Mouse (Mus musculus): ENCODE results near the gene Gm13128. TPM values are rescaled to one million over a fixed set of nuclear protein-coding genes. Genes with fewer than 3 reads are reported as not detected.
"Not testable (repeated sequence)": the region's sequence is repeated elsewhere in the genome, so short reads cannot be mapped to it uniquely, and the experiment has no call there.

Gm13128 gene
- polyA plus RNA-seq (2015; fragmentation: Nextera tagmentation; extraction: Ambion mirVana), result not detected in 2 replicates

DNA sequence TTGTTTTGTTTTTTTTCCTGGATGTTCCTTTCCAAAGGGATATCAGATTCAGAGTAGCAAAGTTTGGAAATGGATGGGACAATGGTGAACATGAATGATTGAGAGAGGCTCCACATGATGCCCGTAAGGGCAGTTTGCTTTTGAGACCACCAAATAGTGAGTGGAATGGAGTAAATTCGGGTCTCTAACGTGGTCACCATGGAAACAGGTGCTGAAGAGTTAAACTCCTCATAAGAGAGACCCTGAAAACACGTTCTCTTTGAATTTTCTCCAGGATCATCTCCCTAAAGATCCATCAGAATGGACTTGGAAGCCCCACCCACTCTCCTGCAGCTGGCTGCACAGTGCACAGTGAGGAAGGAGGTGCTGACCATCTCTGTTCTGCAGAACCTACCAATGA lies at the start of gene Gm13128:
Gm13128 (plus strand) TSS at position 301 of the 400 bp plus-strand sequence.
- not testable (repeated sequence) for H3K9ac ChIP-seq; H3K4me3 ChIP-seq; H3K27me3 ChIP-seq; H3K9me3 ChIP-seq; H3K36me3 ChIP-seq; H3K4me2 ChIP-seq; ATAC-seq (ENCODE audit: insufficient number of reproducible peaks, low FRiP score, low TSS enrichment, low read depth); H3K4me1 ChIP-seq; H3K27ac ChIP-seq
- WGBS, result 57% methylated on average over 4 of the region's 4 CpGs

DNA sequence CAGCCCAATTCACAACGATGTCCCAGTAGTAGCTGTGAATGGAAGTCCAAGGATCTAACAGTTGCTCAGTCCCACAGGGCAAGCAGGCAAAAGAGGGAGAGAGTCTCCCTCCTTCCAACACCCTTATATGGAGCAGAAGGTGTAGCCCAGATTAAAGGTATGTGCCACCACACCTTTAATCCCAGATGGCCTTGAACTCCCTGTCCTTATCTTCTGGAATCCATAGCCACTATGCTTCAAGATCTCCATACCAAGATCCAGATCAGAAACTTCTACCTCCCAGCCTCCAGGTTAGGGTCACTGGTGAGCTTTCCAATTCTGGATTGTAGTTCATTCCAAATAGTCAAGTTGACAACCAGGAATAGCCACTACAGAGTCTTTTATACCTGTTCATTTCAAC lies 49.7 kb upstream of the Gm13128 start, which contains the start of gene Pramel5:
Pramel5 (minus strand) TSS at position 101 of the 400 bp plus-strand sequence.
- not testable (repeated sequence) for ATAC-seq (ENCODE audit: insufficient number of reproducible peaks, low FRiP score, low TSS enrichment, low read depth); H3K9me3 ChIP-seq; H3K36me3 ChIP-seq; H3K9ac ChIP-seq; H3K4me3 ChIP-seq; H3K27me3 ChIP-seq; H3K4me2 ChIP-seq; H3K4me1 ChIP-seq; H3K27ac ChIP-seq
- 64% methylated on average over 1 of the region's 1 CpGs for WGBS

DNA sequence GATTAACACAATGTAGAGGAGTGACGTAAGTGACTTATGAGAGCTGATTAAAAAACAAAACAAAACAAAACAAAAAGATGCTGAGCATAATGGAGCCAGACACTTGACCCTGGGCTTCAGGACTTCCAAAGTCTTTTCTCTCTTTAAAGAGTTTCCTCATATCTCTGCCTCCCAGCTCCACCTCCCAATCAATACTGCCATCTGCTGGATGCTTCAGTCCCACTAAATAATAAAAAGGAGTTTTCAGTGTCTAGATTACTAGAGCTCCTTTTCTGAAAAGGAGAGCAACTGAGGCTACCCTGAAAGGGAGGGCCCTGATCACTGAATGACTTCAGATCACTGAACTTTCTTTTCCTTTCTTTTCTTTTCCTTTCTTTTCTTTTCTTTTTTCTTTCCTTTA lies 30.6 kb upstream of the Gm13128 start:
- 54% methylated on average over 1 of the region's 1 CpGs for WGBS
- not testable (repeated sequence) for H3K36me3 ChIP-seq; H3K4me3 ChIP-seq; H3K4me2 ChIP-seq; ATAC-seq (ENCODE audit: insufficient number of reproducible peaks, low FRiP score, low TSS enrichment, low read depth); H3K4me1 ChIP-seq; H3K27me3 ChIP-seq; H3K9ac ChIP-seq; H3K27ac ChIP-seq; H3K9me3 ChIP-seq

DNA sequence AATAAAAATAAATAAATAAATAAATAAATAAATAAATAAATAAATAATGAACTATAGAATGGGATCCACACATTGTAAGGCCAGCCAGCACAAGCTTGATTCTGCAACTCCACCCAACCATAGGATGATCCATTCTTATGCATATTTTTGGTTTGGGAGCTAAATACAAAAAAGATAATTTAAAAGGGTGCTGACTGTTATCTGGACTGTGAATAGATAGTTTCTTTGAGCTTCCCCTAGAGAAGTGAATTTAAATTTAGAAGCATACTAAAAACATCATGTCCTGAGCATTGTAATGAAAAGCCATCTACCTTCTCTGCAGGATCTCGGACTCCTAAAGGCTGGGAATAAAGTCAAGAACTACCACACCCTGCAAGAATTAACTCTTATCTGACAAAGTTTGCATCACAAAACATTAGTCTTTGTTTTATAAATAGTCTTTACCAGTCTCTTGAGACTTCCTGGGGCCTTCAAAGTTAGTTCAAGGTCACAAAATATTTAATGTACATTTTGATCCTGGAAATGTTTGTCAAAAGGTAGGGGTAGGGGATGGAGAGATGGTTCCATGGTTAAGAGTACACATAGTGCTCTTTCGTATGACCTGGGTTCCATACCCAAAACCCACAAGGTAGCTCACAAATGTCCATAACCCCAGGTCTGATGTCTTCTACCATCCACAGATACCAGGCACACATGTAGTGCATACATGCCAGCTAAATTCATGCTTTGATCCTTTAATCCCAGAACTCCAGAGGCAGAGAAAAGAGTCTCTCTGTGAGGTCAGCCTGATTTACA lies 17.2 kb upstream of the Gm13128 start:
- H3K36me3 ChIP-seq; H3K27me3 ChIP-seq; H3K4me1 ChIP-seq; H3K9me3 ChIP-seq; H3K9ac ChIP-seq; ATAC-seq (ENCODE audit: insufficient number of reproducible peaks, low FRiP score, low TSS enrichment, low read depth); H3K4me3 ChIP-seq; H3K4me2 ChIP-seq; H3K27ac ChIP-seq: not testable (repeated sequence)
- 73% methylated on average over 2 of the region's 2 CpGs for WGBS

DNA sequence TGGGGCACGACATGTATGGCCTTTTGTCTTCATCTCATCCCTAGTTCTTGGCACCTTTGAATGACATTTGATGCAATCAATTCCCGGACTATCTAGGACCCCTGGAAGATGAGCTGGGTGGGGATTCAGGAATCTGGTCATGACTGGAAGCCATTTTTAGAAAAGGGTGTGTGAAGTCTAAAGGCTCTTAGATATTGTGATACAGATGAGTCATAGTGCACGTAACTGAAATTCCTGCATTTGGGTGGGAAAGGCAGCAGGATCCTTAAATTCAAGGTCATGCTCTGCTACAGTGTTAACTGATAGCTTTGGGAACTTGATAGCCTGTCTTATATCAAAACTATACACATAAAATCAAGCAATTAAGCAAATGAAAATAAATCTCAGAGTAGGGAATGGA lies 5.8 kb downstream of the Gm13128 start:
- H3K27me3 ChIP-seq; ATAC-seq (ENCODE audit: insufficient number of reproducible peaks, low FRiP score, low TSS enrichment, low read depth); H3K36me3 ChIP-seq; H3K4me2 ChIP-seq; H3K9ac ChIP-seq; H3K9me3 ChIP-seq; H3K27ac ChIP-seq; H3K4me3 ChIP-seq; H3K4me1 ChIP-seq: not testable (repeated sequence)
- WGBS, result 76% methylated on average over 3 of the region's 3 CpGs

DNA sequence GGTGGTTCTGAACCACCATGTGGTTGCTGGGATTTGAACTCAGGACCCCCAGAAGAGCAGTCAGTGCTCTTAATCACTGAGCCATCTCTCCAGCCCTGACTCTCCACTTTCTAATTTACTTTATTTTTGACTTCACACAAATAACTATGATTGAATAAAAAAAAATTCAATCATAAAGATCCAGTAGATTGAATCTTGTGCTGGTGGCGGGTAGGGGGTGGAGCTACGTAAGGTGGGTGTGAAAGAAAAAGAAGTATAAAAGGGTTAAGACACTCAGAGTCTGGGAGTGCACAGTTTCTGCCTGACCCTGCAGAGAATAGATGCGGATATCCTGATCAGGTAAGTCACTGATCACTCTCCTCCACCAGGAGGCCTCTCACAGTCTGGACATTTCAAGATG lies 27.6 kb downstream of the Gm13128 start, which contains the start of gene Gm13119:
Gm13119 (plus strand) TSS at position 301 of the 400 bp plus-strand sequence.
- WGBS, result 81% methylated on average over 3 of the region's 3 CpGs

DNA sequence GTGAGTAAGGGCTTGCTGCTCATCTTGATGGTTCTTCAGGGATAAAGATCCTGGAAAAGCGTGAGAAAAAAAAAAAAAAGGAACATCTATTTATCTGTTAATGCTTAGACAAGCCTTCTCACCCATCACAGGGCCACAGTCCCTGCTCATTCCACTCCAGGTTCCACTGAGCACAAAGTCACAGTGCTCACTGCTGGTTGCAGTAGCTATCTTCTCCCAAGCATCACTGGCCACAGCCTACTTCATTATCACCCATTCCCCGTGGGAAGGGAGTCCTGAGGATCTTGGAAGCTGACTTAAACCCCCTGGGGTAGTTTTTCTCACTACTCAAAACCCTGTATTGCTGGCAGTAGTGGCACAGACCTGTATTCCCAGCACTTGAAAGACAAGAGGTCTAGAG lies 47.9 kb downstream of the Gm13128 start, which contains the start of gene Pramef20:
Pramef20 (minus strand) TSS at position 23 of the 400 bp plus-strand sequence.
- no peak within 1 kb of the TSS for H3K4me3 ChIP-seq
- no peaks in the 10 kb centered on the region for H3K9me3 ChIP-seq
- no peak for ATAC-seq (ENCODE audit: insufficient number of reproducible peaks, low FRiP score, low TSS enrichment, low read depth)
- H3K4me1 ChIP-seq, result no peaks in the 10 kb centered on the region
- H3K4me2 ChIP-seq, result no peak within 1 kb of the TSS
- H3K36me3 ChIP-seq, result no peaks in the 10 kb centered on the region
- WGBS, result 52% methylated on average over 2 of the region's 2 CpGs
- no peaks in the 10 kb centered on the region for H3K27me3 ChIP-seq
- H3K27ac ChIP-seq, result no peak within 1 kb of the TSS
- H3K9ac ChIP-seq, result no peak within 1 kb of the TSS

More for the DNA sequence above, 27.6 kb downstream of the Gm13128 start, which contains the start of gene Gm13119:
- not testable (repeated sequence) for H3K4me3 ChIP-seq; H3K9me3 ChIP-seq; H3K9ac ChIP-seq; H3K4me1 ChIP-seq; H3K36me3 ChIP-seq; H3K27ac ChIP-seq; ATAC-seq (ENCODE audit: insufficient number of reproducible peaks, low FRiP score, low TSS enrichment, low read depth); H3K4me2 ChIP-seq; H3K27me3 ChIP-seq

Other genes starting within 250 kb of the Gm13128 start
- gene Gm13102, start 223.8 kb upstream of the Gm13128 start, polyA plus RNA-seq (2015; fragmentation: Nextera tagmentation; extraction: Ambion mirVana), result not detected in 2 replicates
- gene Oog3, start 167.6 kb upstream of the Gm13128 start, polyA plus RNA-seq (2015; fragmentation: Nextera tagmentation; extraction: Ambion mirVana), result not detected in 2 replicates
- not detected in 2 replicates for gene Oog2, start 139.5 kb upstream of the Gm13128 start, polyA plus RNA-seq (2015; fragmentation: Nextera tagmentation; extraction: Ambion mirVana)
- gene C87977, start 116.9 kb upstream of the Gm13128 start, polyA plus RNA-seq (2015; fragmentation: Nextera tagmentation; extraction: Ambion mirVana), result not detected in 2 replicates
- gene Pramel5, start 49.8 kb upstream of the Gm13128 start, polyA plus RNA-seq (2015; fragmentation: Nextera tagmentation; extraction: Ambion mirVana), result not detected in 2 replicates
- not detected in 2 replicates for gene Gm13119, start 27.7 kb downstream of the Gm13128 start, polyA plus RNA-seq (2015; fragmentation: Nextera tagmentation; extraction: Ambion mirVana)
- gene Pramef20, start 47.7 kb downstream of the Gm13128 start, polyA plus RNA-seq (2015; fragmentation: Nextera tagmentation; extraction: Ambion mirVana), result not detected in 2 replicates
- 0.41 and 0.76 TPM in 2 replicates for gene Pramef12, start 78.2 kb downstream of the Gm13128 start, polyA plus RNA-seq (2015; fragmentation: Nextera tagmentation; extraction: Ambion mirVana)
- gene 1700012P22Rik, start 108.5 kb downstream of the Gm13128 start, polyA plus RNA-seq (2015; fragmentation: Nextera tagmentation; extraction: Ambion mirVana), result not detected in 2 replicates
- not detected in 2 replicates for gene Gm9944, start 123.1 kb downstream of the Gm13128 start, polyA plus RNA-seq (2015; fragmentation: Nextera tagmentation; extraction: Ambion mirVana)
- gene Aadacl3, start 133.5 kb downstream of the Gm13128 start, polyA plus RNA-seq (2015; fragmentation: Nextera tagmentation; extraction: Ambion mirVana), result not detected in 2 replicates
- not detected in 2 replicates for gene 9430007A20Rik, start 189.6 kb downstream of the Gm13128 start, polyA plus RNA-seq (2015; fragmentation: Nextera tagmentation; extraction: Ambion mirVana)
- gene Gm13124, start 234.9 kb downstream of the Gm13128 start, polyA plus RNA-seq (2015; fragmentation: Nextera tagmentation; extraction: Ambion mirVana), result not detected in 2 replicates